13 mouse cellular contexts compared by ENCODE assay signal in the genomic region with DNA sequence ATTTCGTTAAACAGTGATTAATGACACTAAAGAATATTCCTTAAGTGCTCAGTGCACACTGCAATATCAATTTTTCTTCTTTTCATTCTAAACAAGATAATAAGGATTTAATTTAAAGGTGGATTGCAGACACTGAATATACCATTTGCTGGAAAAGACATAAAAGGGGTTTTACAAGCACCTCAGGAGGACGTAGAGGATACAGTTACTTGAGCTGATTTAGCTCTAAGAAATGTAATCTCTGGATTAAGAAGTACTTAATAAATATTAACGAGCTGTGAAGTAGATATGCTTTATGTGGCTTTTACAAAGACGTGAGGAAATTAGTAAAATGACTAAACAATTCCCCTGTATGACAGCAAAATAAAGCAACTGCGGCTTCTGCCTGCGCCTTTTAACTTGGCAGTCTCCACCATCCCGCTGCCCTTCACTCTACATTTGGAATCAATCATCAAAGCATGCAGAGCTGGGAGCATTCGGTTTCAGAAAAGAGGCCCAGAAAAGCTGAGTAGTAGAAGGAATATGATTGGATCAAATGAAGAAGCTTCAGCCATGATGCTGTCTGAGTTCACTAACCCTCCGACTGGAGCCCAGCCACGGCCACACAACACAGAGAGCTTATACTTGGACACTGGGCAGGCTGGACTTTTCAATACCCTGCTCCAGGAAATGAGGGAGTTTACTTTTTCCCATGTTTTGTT.
DNase-seq lines count a peak whose midpoint lies in the region; ATAC-seq and TF ChIP-seq lines count a peak whose summit lies in the region.
"Had no signal": no experiment of that assay in that cellular context is flagged by ENCODE, and none has a peak within 500 bp of the region (broad histone marks: within the 10 kb centered on the region; RNA-seq: fewer than 3 reads in every experiment).

No protein-coding gene starts in this region.

- ATAC-seq in forebrain, embryonic 14.5 days, result peak; percentile 29; the same call in 1 of the 2 replicates
- no peak for ATAC-seq in forebrain, embryonic 12.5 days (ENCODE audit: low FRiP score)
- ATAC-seq in embryonic facial prominence, embryonic 11.5 days (replicated peaks; ENCODE audit: insufficient number of reproducible peaks, low FRiP score, low TSS enrichment, low read depth), result peak; percentile 67; the same call in 1 of the 2 replicates
- peak; percentile 71 for ATAC-seq in midbrain, embryonic 16.5 days

- no peak overlapping the region for H3K9ac ChIP-seq in forebrain, embryonic 14.5 days (ENCODE audit: low read length)
- H3K9ac ChIP-seq in forebrain, embryonic 12.5 days, result no peak overlapping the region
- H3K9ac ChIP-seq in embryonic facial prominence, embryonic 11.5 days (replicated peaks; ENCODE audit: low read length), result no peak overlapping the region
- H3K9ac ChIP-seq in midbrain, embryonic 16.5 days (ENCODE audit: low read depth, low read length), result peak overlapping the region; percentile 20; the same call in 1 of the 2 replicates
- H3K9ac ChIP-seq: liver, embryonic 14.5 days had no signal

- H3K36me3 ChIP-seq in forebrain, embryonic 14.5 days (ENCODE audit: control insufficient read depth, insufficient read depth, low read length), result no peaks in the 10 kb centered on the region
- no peaks in the 10 kb centered on the region for H3K36me3 ChIP-seq in forebrain, embryonic 12.5 days (replicated peaks)
- H3K36me3 ChIP-seq in embryonic facial prominence, embryonic 11.5 days (replicated peaks; ENCODE audit: control insufficient read depth, insufficient read depth, low read depth, low read length), result no peaks in the 10 kb centered on the region
- H3K36me3 ChIP-seq in midbrain, embryonic 16.5 days (ENCODE audit: control insufficient read depth, insufficient read depth, low read length), result no peaks in the 10 kb centered on the region

- no peaks in the 10 kb centered on the region for H3K27me3 ChIP-seq in forebrain, embryonic 14.5 days (replicated peaks; ENCODE audit: control insufficient read depth, insufficient read depth, low read length)
- H3K27me3 ChIP-seq in forebrain, embryonic 12.5 days, result no peaks in the 10 kb centered on the region
- no peaks in the 10 kb centered on the region for H3K27me3 ChIP-seq in embryonic facial prominence, embryonic 11.5 days (ENCODE audit: control insufficient read depth, insufficient read depth, low read length)
- no peaks in the 10 kb centered on the region for H3K27me3 ChIP-seq in midbrain, embryonic 16.5 days (ENCODE audit: control insufficient read depth, insufficient read depth, low read depth, low read length)

- H3K9me3 ChIP-seq in forebrain, embryonic 14.5 days (replicated peaks; ENCODE audit: control insufficient read depth, low read length), result no peaks in the 10 kb centered on the region
- no peaks in the 10 kb centered on the region for H3K9me3 ChIP-seq in forebrain, embryonic 12.5 days
- no peaks in the 10 kb centered on the region for H3K9me3 ChIP-seq in embryonic facial prominence, embryonic 11.5 days (replicated peaks; ENCODE audit: control insufficient read depth, low read length)
- H3K9me3 ChIP-seq in midbrain, embryonic 16.5 days (replicated peaks; ENCODE audit: control insufficient read depth, low read length, poor library complexity, severe bottlenecking), result no peaks in the 10 kb centered on the region

- TF ChIP-seq CTCF in left cerebral cortex, adult 2 months (IDR thresholded peaks at IDR 0.05), result no peak

- H3K4me3 ChIP-seq in forebrain, embryonic 14.5 days (ENCODE audit: low read depth, low read length), result no peak overlapping the region
- no peak overlapping the region for H3K4me3 ChIP-seq in forebrain, embryonic 12.5 days (replicated peaks)
- no peak overlapping the region for H3K4me3 ChIP-seq in embryonic facial prominence, embryonic 11.5 days (ENCODE audit: low read depth, low read length)
- no peak overlapping the region for H3K4me3 ChIP-seq in midbrain, embryonic 16.5 days (ENCODE audit: low read depth, low read length)
- H3K4me3 ChIP-seq in left cerebral cortex, adult 2 months, result no peak overlapping the region
- H3K4me3 ChIP-seq: myocyte had no signal

- 40% methylated on average over 10 of the region's 10 CpGs for WGBS in forebrain, embryonic 14.5 days
- WGBS in forebrain, embryonic 12.5 days, result 43% methylated on average over 10 of the region's 10 CpGs
- WGBS in embryonic facial prominence, embryonic 11.5 days, result 45% methylated on average over 10 of the region's 10 CpGs
- WGBS in midbrain, embryonic 16.5 days, result 38% methylated on average over 10 of the region's 10 CpGs

- peak; percentile 29 for DNase-seq in forebrain, embryonic 14.5 days (ENCODE audit: low spot score)
- peak; percentile 10 for DNase-seq in left cerebral cortex, postnatal 4 days
- DNase-seq in left cerebral cortex, adult 11 months (ENCODE audit: low spot score), result no peak
- peak; percentile 69 for DNase-seq in embryonic facial prominence, embryonic 11.5 days (ENCODE audit: low spot score)
- no peak for DNase-seq in left cerebral cortex, adult 2 months (ENCODE audit: extremely low spot score in 1 of 2, low spot score in 2 of 2)
- no peak for DNase-seq in right cerebral cortex, postnatal 10 days (ENCODE audit: low spot score in 2 of 2)
- DNase-seq: heart, adult 18-20 months; layer of hippocampus, adult 9-11 months; right cerebral cortex, postnatal 4 days had no signal

- intact Hi-C loops in left cerebral cortex, postnatal 4 days (cut with DNase I), result no loop called here
- intact Hi-C loops in left cerebral cortex, adult 2 months (cut with DNase I), result no loop called here

- H3K4me1 ChIP-seq in forebrain, embryonic 14.5 days (ENCODE audit: control insufficient read depth, insufficient read depth, low read length), result 0 out of 2 replicates have a peak, but pooled peaks cover 3% of the 10 kb centered on the region
- H3K4me1 ChIP-seq in forebrain, embryonic 12.5 days, result peaks cover 5% of the 10 kb centered on the region
- H3K4me1 ChIP-seq in embryonic facial prominence, embryonic 11.5 days (ENCODE audit: control insufficient read depth, insufficient read depth, low read length), result no peaks in the 10 kb centered on the region
- H3K4me1 ChIP-seq in midbrain, embryonic 16.5 days (ENCODE audit: control insufficient read depth, insufficient read depth, low read length), result peaks cover 7% of the 10 kb centered on the region

- H3K4me2 ChIP-seq in forebrain, embryonic 14.5 days (ENCODE audit: low read length), result no peak overlapping the region
- H3K4me2 ChIP-seq in forebrain, embryonic 12.5 days, result no peak overlapping the region
- no peak overlapping the region for H3K4me2 ChIP-seq in embryonic facial prominence, embryonic 11.5 days (ENCODE audit: low read depth, low read length)
- peak overlapping the region; percentile 31; the same call in 1 of the 2 replicates for H3K4me2 ChIP-seq in midbrain, embryonic 16.5 days (ENCODE audit: low read length)

- H3K27ac ChIP-seq in forebrain, embryonic 14.5 days (ENCODE audit: low read depth, low read length), result no peak overlapping the region
- no peak overlapping the region for H3K27ac ChIP-seq in forebrain, embryonic 12.5 days
- H3K27ac ChIP-seq in embryonic facial prominence, embryonic 11.5 days (replicated peaks; ENCODE audit: low read depth, low read length), result no peak overlapping the region
- peak overlapping the region; percentile 31; the same call in 1 of the 2 replicates for H3K27ac ChIP-seq in midbrain, embryonic 16.5 days (ENCODE audit: low read length)
- no peak overlapping the region for H3K27ac ChIP-seq in left cerebral cortex, adult 2 months
- H3K27ac ChIP-seq: liver, embryonic 14.5 days had no signal

Comparison
In these comparisons a context has a peak if more than half of its experiments do, and no peak if none do; other contexts are left out.
1. DNase-seq: peak in forebrain, embryonic 14.5 days (single experiment), left cerebral cortex, postnatal 4 days (single experiment) and embryonic facial prominence, embryonic 11.5 days (single experiment); none in left cerebral cortex, adult 11 months (single experiment), left cerebral cortex, adult 2 months (0 of 2) and right cerebral cortex, postnatal 10 days (0 of 2).